Mouse (Mus musculus) embryo, embryonic 10 days (tissue): ENCODE data around the gene Sema6d.

Source experiments
- DNase-seq: peaks from one replicate; pipeline ENCODE4 v3.0.0-alpha.2; 2015; ENCODE audit warnings: low spot score

Sema6d gene

GRCm38 (mm10) chr2:124556861-124557499 is 467.2 kb downstream of the Sema6d start:
- DNase-seq, result no peak

GRCm38 (mm10) chr2:124558021-124558420 is 468.3 kb downstream of the Sema6d start:
- DNase-seq, result no peak

GRCm38 (mm10) chr2:124561668-124562067 is 471.9 kb downstream of the Sema6d start:
- no peak for DNase-seq

DNA sequence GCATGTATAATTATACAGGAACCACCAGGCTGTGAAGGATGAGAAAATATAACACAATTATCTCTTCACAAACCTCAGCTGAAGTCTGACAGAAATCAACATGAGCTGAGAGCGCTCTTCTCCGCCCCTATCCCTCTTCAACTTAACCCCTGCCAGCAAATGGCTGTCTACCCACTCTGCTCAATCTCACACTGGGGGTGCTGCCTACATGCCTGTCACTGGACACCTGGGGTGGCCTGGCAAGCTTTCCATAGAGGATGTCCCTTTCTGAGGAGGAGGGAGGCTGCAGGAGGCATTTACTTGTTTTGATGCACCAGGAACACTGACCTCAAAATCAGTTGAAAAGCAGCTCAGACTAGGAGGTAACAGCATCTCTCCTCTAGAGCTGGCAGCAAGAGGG is 472.3 kb downstream of the Sema6d start:
- no peak for DNase-seq

DNA sequence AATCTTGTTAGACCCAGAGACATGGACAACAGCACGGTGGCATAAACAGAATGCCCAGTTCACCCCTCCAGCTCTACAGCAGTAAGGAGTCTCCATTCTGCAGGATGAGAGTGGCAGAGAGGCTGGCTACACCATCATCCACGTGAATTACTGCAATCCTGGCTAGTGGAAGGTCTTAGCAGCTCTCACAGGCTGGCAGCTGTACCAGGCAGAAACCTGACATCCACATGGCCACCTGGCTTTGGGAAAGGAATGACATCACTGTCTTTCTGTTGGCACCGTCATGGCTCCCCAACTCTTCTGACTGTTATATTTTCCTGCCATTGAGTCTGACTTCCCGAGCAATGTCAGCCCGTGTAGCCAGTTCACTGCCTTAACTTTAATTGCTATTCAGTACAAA is 474.0 kb downstream of the Sema6d start:
- DNase-seq, result no peak

DNA sequence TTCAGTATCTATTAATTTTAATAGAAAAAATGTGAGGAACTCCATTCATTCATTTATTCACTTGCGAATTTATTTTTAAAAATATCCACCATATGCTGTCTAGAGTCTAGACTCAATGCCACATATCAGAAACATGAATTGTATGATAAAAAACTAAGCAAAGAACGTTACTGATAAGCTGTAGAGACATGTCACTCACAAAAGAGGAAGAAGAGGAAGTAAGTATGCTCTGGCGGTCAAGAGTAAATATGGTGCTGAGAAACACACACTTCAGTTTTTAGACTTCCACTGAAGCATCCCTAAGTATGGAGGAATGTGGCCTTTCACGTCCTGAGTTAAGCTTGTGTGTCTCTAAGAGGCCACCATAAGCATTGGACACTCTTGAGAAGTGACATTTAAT is 484.0 kb downstream of the Sema6d start:
- no peak for DNase-seq

- no peak for DNase-seq
Measured at GRCm38 (mm10) chr2:124576053-124576452, 486.3 kb downstream of the Sema6d start.

GRCm38 (mm10) chr2:124583561-124583960 is 493.8 kb downstream of the Sema6d start:
- DNase-seq, result no peak

GRCm38 (mm10) chr2:124592750-124593149 is 503.0 kb downstream of the Sema6d start:
- DNase-seq, result no peak

DNA sequence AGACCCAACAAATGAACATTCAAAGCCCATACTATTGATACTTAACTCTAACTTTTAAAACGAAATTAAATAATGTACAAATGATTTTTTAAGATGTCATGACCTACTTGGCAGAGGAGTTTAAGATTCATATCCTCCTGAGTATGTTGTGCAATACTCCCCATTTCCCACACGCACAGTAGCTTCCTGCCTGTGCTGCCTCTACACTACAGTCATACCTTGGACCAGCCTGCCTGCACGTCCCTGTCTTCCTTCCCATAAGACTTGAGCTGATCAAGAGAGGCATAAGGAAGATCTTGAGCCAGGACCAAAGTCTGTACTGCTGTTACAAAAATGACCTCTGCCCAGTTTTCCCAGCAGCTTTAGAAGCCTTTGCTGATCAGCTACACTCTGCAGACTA is 509.2 kb downstream of the Sema6d start:
- no peak for DNase-seq

DNA sequence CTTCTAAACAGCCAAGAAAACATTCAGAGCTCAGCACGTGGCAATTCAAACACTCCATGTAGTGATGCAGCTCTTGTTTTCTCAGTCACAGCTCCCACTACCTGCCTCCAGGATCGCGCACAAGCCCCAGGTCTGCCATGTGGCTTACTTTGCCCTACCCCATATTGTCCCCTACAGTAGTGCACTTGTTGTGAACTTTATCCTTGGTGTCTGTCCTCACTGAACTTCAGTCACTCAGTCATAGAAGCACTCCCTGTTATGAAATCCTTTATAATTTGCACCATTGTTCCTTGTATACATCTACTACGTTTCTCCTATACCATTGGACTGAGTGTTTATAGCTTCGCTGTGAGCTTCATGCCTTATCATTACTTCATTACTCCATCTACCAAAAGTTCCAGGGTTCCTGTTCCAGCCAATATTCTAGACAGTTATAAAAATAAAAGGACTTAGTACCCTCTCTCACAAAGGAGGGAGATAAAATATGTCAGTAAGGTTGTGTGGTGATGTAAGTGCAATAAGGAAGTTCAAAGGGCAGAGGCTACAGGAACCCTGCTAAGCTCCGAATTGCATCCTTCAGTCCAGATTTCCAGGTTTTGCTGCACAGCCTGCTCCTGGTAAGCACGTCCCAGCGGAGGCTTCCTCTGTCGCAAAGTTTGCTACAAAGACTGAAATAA is 512.1 kb downstream of the Sema6d start:
- no peak for DNase-seq

GRCm38 (mm10) chr2:124602379-124602913 is 512.7 kb downstream of the Sema6d start:
- no peak for DNase-seq

GRCm38 (mm10) chr2:124605341-124605740 is 515.6 kb downstream of the Sema6d start:
- DNase-seq, result no peak

GRCm38 (mm10) chr2:124607986-124608385 is 518.2 kb downstream of the Sema6d start:
- no peak for DNase-seq

GRCm38 (mm10) chr2:124608546-124608945 is 518.8 kb downstream of the Sema6d start:
- DNase-seq, result no peak

DNA sequence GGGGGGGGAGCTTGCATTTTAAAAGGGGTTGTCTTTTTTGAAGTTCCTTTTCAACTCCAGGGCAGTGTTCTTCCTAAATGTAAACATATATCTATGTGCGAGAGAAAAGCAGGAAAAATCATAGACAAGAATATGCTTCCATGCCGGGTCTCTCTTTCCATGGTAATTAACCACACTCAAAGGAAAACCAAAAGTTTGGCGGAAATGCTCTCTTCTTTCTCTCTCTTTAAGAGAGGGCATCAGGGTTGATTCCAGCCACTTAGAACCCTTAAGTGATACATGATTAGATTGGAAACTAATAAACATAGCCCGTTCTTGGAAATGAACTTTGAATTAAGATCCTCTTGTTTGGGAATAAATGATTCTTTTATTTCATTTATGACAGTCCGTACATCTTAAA is 519.2 kb downstream of the Sema6d start:
- no peak for DNase-seq

- DNase-seq, result peak; percentile 83
Measured at GRCm38 (mm10) chr2:124609711-124610585, 520.2 kb downstream of the Sema6d start.

DNA sequence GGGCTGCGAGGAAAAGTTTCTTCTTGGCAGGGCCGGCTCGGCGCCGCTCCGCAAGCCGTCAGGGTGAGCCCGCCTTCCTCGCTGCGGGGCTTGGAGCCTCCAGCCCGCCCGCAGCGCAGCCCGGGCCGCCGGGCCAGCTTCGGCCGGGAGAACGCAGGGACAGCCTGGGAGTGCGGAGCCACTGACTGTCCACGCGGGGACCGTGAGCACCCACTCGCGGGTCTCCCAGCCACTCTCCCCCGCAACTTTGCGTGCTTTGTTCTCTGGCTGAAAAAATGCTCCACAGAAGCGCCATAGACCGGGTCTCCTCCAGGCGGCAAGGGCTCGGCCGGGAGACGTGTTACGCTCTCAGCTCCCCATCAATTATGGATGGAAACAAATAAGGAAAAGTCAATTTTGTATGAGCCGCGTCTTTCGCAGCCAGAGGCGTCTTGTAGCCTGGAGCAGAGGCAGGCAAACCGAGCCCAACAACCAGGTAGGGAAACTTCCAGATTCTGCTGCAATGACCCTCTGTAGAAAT is 520.9 kb downstream of the Sema6d start:
- DNase-seq, result peak; percentile 41

GRCm38 (mm10) chr2:124611226-124611625 is 521.5 kb downstream of the Sema6d start:
- no peak for DNase-seq

DNA sequence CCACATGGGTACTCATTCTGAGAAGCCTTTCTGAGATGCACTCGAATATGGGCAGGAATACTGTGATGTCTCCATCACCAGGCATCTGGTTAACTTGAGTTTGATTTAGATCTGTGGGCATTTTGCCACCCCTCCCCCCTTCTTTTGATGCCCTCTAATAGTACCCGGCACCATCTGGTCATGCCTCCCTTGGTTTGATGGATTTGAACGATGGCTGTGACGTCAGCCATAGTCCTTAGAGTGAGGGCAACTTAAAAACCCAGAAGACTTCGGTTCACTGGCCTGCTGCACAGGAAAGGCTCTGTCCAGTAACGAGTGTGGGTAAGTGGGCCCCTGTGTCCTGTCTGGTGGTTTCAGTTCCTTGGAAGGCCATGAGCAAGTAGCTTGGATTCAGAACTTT is 522.5 kb downstream of the Sema6d start:
- DNase-seq, result peak; percentile 33

- no peak for DNase-seq
Measured at GRCm38 (mm10) chr2:124612727-124613510, 523.1 kb downstream of the Sema6d start.
